Mouse (Mus musculus): Measurements from ENCODE around the gene Ctdspl. TPM values are rescaled to one million over a fixed set of nuclear protein-coding genes. Genes with fewer than 3 reads are reported as not detected.

Gene Ctdspl
- polyA plus RNA-seq, 1 experiment from 2014 or later, result 8.1 TPM

- Histone ChIP-seq H3K9me3 (replicated peaks; ENCODE audit: control insufficient read depth, low read length) (peaks cover 8% of the 10 kb centered on the region), H3K4me2 (ENCODE audit: low read depth, low read length) (no peak overlapping the region), H3K4me3 (ENCODE audit: low read length) (no peak overlapping the region), H3K27ac (ENCODE audit: low read length) (no peak overlapping the region), H3K36me3 (ENCODE audit: control insufficient read depth, insufficient read depth) (peaks cover 6% of the 10 kb centered on the region), H3K9ac (ENCODE audit: low read length) (no peak overlapping the region), H3K4me1 (ENCODE audit: control insufficient read depth, insufficient read depth, low read length) (peaks cover 21% of the 10 kb centered on the region), H3K27me3 (ENCODE audit: control insufficient read depth, insufficient read depth, low read length) (no peaks in the 10 kb centered on the region)
- WGBS, result 80% methylated on average over 9 of the region's 9 CpGs
- no peak for ATAC-seq (replicated peaks; ENCODE audit: extremely low read depth, insufficient read depth, low FRiP score)
Measured at GRCm38 (mm10) chr9:118963149-118963548, 36.9 kb downstream of the Ctdspl start.

- Histone ChIP-seq H3K36me3 (ENCODE audit: control insufficient read depth, insufficient read depth) (peaks cover 6% of the 10 kb centered on the region), H3K9ac (ENCODE audit: low read length) (no peak overlapping the region), H3K27me3 (ENCODE audit: control insufficient read depth, insufficient read depth, low read length) (no peaks in the 10 kb centered on the region), H3K9me3 (replicated peaks; ENCODE audit: control insufficient read depth, low read length) (peaks cover 8% of the 10 kb centered on the region), H3K4me1 (ENCODE audit: control insufficient read depth, insufficient read depth, low read length) (peaks cover 15% of the 10 kb centered on the region), H3K27ac (ENCODE audit: low read length) (no peak overlapping the region), H3K4me3 (ENCODE audit: low read length) (no peak overlapping the region), H3K4me2 (ENCODE audit: low read depth, low read length) (no peak overlapping the region)
- WGBS, result 58% methylated on average over 18 of the region's 18 CpGs
- no peak for ATAC-seq (replicated peaks; ENCODE audit: extremely low read depth, insufficient read depth, low FRiP score)
Measured at GRCm38 (mm10) chr9:118964263-118965034, 38.2 kb downstream of the Ctdspl start.

GRCm38 (mm10) chr9:118969810-118970209 is 43.6 kb downstream of the Ctdspl start:
- H3K4me3 ChIP-seq (ENCODE audit: low read length), result no peak overlapping the region
- no peak overlapping the region for H3K9ac ChIP-seq (ENCODE audit: low read length)
- H3K4me1 ChIP-seq (ENCODE audit: control insufficient read depth, insufficient read depth, low read length), result peaks cover 19% of the 10 kb centered on the region
- ATAC-seq (replicated peaks; ENCODE audit: extremely low read depth, insufficient read depth, low FRiP score), result no peak
- H3K27ac ChIP-seq (ENCODE audit: low read length), result no peak overlapping the region
- H3K27me3 ChIP-seq (ENCODE audit: control insufficient read depth, insufficient read depth, low read length), result no peaks in the 10 kb centered on the region
- H3K36me3 ChIP-seq (ENCODE audit: control insufficient read depth, insufficient read depth), result peaks cover 6% of the 10 kb centered on the region
- peaks cover 8% of the 10 kb centered on the region for H3K9me3 ChIP-seq (replicated peaks; ENCODE audit: control insufficient read depth, low read length)
- H3K4me2 ChIP-seq (ENCODE audit: low read depth, low read length), result no peak overlapping the region
- WGBS, result 91% methylated on average over 4 of the region's 4 CpGs

- WGBS, result 79% methylated on average over 7 of the region's 7 CpGs
- H3K9ac ChIP-seq (ENCODE audit: low read length), result no peak overlapping the region
- H3K9me3 ChIP-seq (replicated peaks; ENCODE audit: control insufficient read depth, low read length), result no peaks in the 10 kb centered on the region
- peaks cover under 1% of the 10 kb centered on the region for H3K36me3 ChIP-seq (ENCODE audit: control insufficient read depth, insufficient read depth)
- peaks cover 38% of the 10 kb centered on the region for H3K4me1 ChIP-seq (ENCODE audit: control insufficient read depth, insufficient read depth, low read length)
- no peak overlapping the region for H3K4me3 ChIP-seq (ENCODE audit: low read length)
- H3K27ac ChIP-seq (ENCODE audit: low read length), result peak overlapping the region; percentile 80; the same call in 1 of the 2 replicates
- H3K4me2 ChIP-seq (ENCODE audit: low read depth, low read length), result no peak overlapping the region
- no peak for ATAC-seq (replicated peaks; ENCODE audit: extremely low read depth, insufficient read depth, low FRiP score)
- H3K27me3 ChIP-seq (ENCODE audit: control insufficient read depth, insufficient read depth, low read length), result no peaks in the 10 kb centered on the region
Measured at GRCm38 (mm10) chr9:118973028-118973427, 46.8 kb downstream of the Ctdspl start.

- no peak overlapping the region for H3K4me3 ChIP-seq (ENCODE audit: low read length)
- H3K27me3 ChIP-seq (ENCODE audit: control insufficient read depth, insufficient read depth, low read length), result no peaks in the 10 kb centered on the region
- peak overlapping the region; percentile 80 for H3K27ac ChIP-seq (ENCODE audit: low read length)
- no peak overlapping the region for H3K9ac ChIP-seq (ENCODE audit: low read length)
- H3K4me1 ChIP-seq (ENCODE audit: control insufficient read depth, insufficient read depth, low read length), result peaks cover 38% of the 10 kb centered on the region
- H3K9me3 ChIP-seq (replicated peaks; ENCODE audit: control insufficient read depth, low read length), result no peaks in the 10 kb centered on the region
- ATAC-seq (replicated peaks; ENCODE audit: extremely low read depth, insufficient read depth, low FRiP score), result no peak
- 66% methylated on average over 5 of the region's 5 CpGs for WGBS
- H3K36me3 ChIP-seq (ENCODE audit: control insufficient read depth, insufficient read depth), result no peaks in the 10 kb centered on the region
- no peak overlapping the region for H3K4me2 ChIP-seq (ENCODE audit: low read depth, low read length)
Measured at GRCm38 (mm10) chr9:118973566-118973965, 47.3 kb downstream of the Ctdspl start.

- Histone ChIP-seq H3K27me3 (ENCODE audit: control insufficient read depth, insufficient read depth, low read length) (no peaks in the 10 kb centered on the region), H3K27ac (ENCODE audit: low read length) (peak overlapping the region; percentile 80), H3K4me2 (ENCODE audit: low read depth, low read length) (no peak overlapping the region), H3K4me1 (ENCODE audit: control insufficient read depth, insufficient read depth, low read length) (peaks cover 38% of the 10 kb centered on the region), H3K9me3 (replicated peaks; ENCODE audit: control insufficient read depth, low read length) (no peaks in the 10 kb centered on the region), H3K9ac (ENCODE audit: low read length) (no peak overlapping the region), H3K4me3 (ENCODE audit: low read length) (no peak overlapping the region), H3K36me3 (ENCODE audit: control insufficient read depth, insufficient read depth) (no peaks in the 10 kb centered on the region)
- ATAC-seq (replicated peaks; ENCODE audit: extremely low read depth, insufficient read depth, low FRiP score), result peak; percentile 23
- 25% methylated on average over 5 of the region's 5 CpGs for WGBS
Measured at GRCm38 (mm10) chr9:118974148-118974547, 47.9 kb downstream of the Ctdspl start.

- ATAC-seq (replicated peaks; ENCODE audit: extremely low read depth, insufficient read depth, low FRiP score), result no peak
- peak overlapping the region; percentile 26; the same call in 1 of the 2 replicates for H3K9ac ChIP-seq (ENCODE audit: low read length)
- WGBS, result 32% methylated on average over 11 of the region's 11 CpGs
- H3K27me3 ChIP-seq (ENCODE audit: control insufficient read depth, insufficient read depth, low read length), result no peaks in the 10 kb centered on the region
- H3K4me1 ChIP-seq (ENCODE audit: control insufficient read depth, insufficient read depth, low read length), result peaks cover 45% of the 10 kb centered on the region
- H3K36me3 ChIP-seq (ENCODE audit: control insufficient read depth, insufficient read depth), result no peaks in the 10 kb centered on the region
- H3K9me3 ChIP-seq (replicated peaks; ENCODE audit: control insufficient read depth, low read length), result no peaks in the 10 kb centered on the region
- H3K27ac ChIP-seq (ENCODE audit: low read length), result peak overlapping the region; percentile 80
- no peak overlapping the region for H3K4me3 ChIP-seq (ENCODE audit: low read length)
- H3K4me2 ChIP-seq (ENCODE audit: low read depth, low read length), result peak overlapping the region; percentile 17; the same call in 1 of the 2 replicates
Measured at GRCm38 (mm10) chr9:118975211-118975671, 49.0 kb downstream of the Ctdspl start.

GRCm38 (mm10) chr9:118975758-118976157 is 49.5 kb downstream of the Ctdspl start:
- H3K4me1 ChIP-seq (ENCODE audit: control insufficient read depth, insufficient read depth, low read length), result peaks cover 50% of the 10 kb centered on the region
- ATAC-seq (replicated peaks; ENCODE audit: extremely low read depth, insufficient read depth, low FRiP score), result no peak

GRCm38 (mm10) chr9:118976561-118976960 is 50.3 kb downstream of the Ctdspl start:
- Histone ChIP-seq H3K4me1 (ENCODE audit: control insufficient read depth, insufficient read depth, low read length) (peaks cover 58% of the 10 kb centered on the region), H3K9me3 (replicated peaks; ENCODE audit: control insufficient read depth, low read length) (no peaks in the 10 kb centered on the region), H3K4me3 (ENCODE audit: low read length) (no peak overlapping the region), H3K27me3 (ENCODE audit: control insufficient read depth, insufficient read depth, low read length) (no peaks in the 10 kb centered on the region), H3K4me2 (ENCODE audit: low read depth, low read length) (no peak overlapping the region), H3K27ac (ENCODE audit: low read length) (no peak overlapping the region), H3K9ac (ENCODE audit: low read length) (no peak overlapping the region), H3K36me3 (ENCODE audit: control insufficient read depth, insufficient read depth) (no peaks in the 10 kb centered on the region)
- WGBS, result 68% methylated on average over 7 of the region's 7 CpGs
- no peak for ATAC-seq (replicated peaks; ENCODE audit: extremely low read depth, insufficient read depth, low FRiP score)

More at GRCm38 (mm10) chr9:118975758-118976157, 49.5 kb downstream of the Ctdspl start:
- H3K27ac ChIP-seq (ENCODE audit: low read length), result peak overlapping the region; percentile 80
- no peaks in the 10 kb centered on the region for H3K27me3 ChIP-seq (ENCODE audit: control insufficient read depth, insufficient read depth, low read length)
- H3K9ac ChIP-seq (ENCODE audit: low read length), result peak overlapping the region; percentile 26; the same call in 1 of the 2 replicates
- no peak overlapping the region for H3K4me3 ChIP-seq (ENCODE audit: low read length)
- WGBS, result 42% methylated on average over 9 of the region's 9 CpGs
- no peaks in the 10 kb centered on the region for H3K36me3 ChIP-seq (ENCODE audit: control insufficient read depth, insufficient read depth)
- H3K4me2 ChIP-seq (ENCODE audit: low read depth, low read length), result peak overlapping the region; percentile 17; the same call in 1 of the 2 replicates
- no peaks in the 10 kb centered on the region for H3K9me3 ChIP-seq (replicated peaks; ENCODE audit: control insufficient read depth, low read length)
